Mouse (Mus musculus): ENCODE data around the gene Cklf.
"Not testable (repeated sequence)": the region's sequence is repeated elsewhere in the genome, so short reads cannot be mapped to it uniquely, and the experiment has no call there.

DNA sequence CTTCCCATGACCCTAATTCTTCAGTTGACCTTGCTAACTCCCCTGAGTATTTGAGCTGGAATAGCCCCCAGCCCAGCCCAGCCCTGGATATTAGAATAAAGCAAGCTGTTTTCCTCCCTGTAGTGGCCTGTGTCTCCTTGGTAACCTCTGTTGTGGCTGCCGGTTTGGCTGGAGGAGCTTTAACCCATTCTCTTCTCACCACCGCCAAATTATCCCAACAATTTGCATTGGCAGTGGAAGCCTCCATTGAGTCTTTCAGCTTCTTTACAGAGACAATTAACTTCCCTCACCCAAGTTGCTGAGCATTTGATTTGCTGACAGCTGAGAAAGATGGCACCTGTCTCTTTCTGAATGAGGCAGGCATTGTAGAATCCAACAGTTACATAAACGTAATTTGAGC is 50.9 kb downstream of the Cklf start:
- TF ChIP-seq CTCF (IDR thresholded peaks at IDR 0.05; ENCODE audit: borderline replicate concordance, control insufficient read depth, extremely low read depth, insufficient read depth, low read length, poor library complexity); POLR2A (IDR thresholded peaks at IDR 0.05; ENCODE audit: control insufficient read depth, extremely low read depth, insufficient read depth, low read length, poor library complexity): not testable (repeated sequence)
